Mouse (Mus musculus) limb, embryonic 14.5 days (tissue): ENCODE results near the gene Rbfox3. TPM values are rescaled to one million over a fixed set of nuclear protein-coding genes. Genes with fewer than 3 reads are reported as not detected.

Experiments used
- ATAC-seq: fragments of 200-750 bp; cut with Nextera tagmentation; 2 replicates; pipeline ENCODE4 v1.8.0; 2017; ENCODE audit warnings: low read depth, moderate number of reproducible peaks, moderate TSS enrichment; ENCODE audit not compliant: low FRiP score
- DNase-seq: peaks from one replicate; pipeline ENCODE4 v3.0.0-alpha.2; 2015; ENCODE audit warnings: low spot score
- H3K27ac ChIP-seq: fragments of 300-500 bp; sonication (generic); replicated peaks from 2 replicates; pipeline ENCODE4 v1.5.1; 2014; ENCODE audit warnings: low read depth, mild to moderate bottlenecking, low read length, moderate library complexity, mixed read lengths
- H3K27me3 ChIP-seq: fragments of 300-500 bp; sonication (generic); 2 replicates; pipeline ENCODE4 v1.6.1; 2014; ENCODE audit warnings: low read length, mixed read lengths; ENCODE audit not compliant: control insufficient read depth, insufficient read depth
- H3K36me3 ChIP-seq: fragments of 300-500 bp; sonication (generic); 2 replicates; pipeline ENCODE4 v1.6.1; 2014; ENCODE audit warnings: mild to moderate bottlenecking, low read length, moderate library complexity, mixed read lengths; ENCODE audit not compliant: control insufficient read depth, insufficient read depth
- H3K4me1 ChIP-seq: fragments of 300-500 bp; sonication (generic); 2 replicates; pipeline ENCODE4 v1.6.1; 2014; ENCODE audit warnings: antibody characterized with exemption, low read length, mixed read lengths; ENCODE audit not compliant: control insufficient read depth, insufficient read depth
- H3K4me2 ChIP-seq: fragments of 300-500 bp; sonication (generic); replicated peaks from 2 replicates; pipeline ENCODE4 v1.6.1; 2014; ENCODE audit warnings: low read depth, mild to moderate bottlenecking, low read length, moderate library complexity; ENCODE audit not compliant: severe bottlenecking
- H3K4me3 ChIP-seq: fragments of 300-500 bp; sonication (generic); replicated peaks from 2 replicates; pipeline ENCODE4 v1.5.1; 2014; ENCODE audit warnings: low read length
- H3K9ac ChIP-seq: fragments of 300-500 bp; sonication (generic); 2 replicates; pipeline ENCODE4 v1.6.1; 2014; ENCODE audit warnings: mild to moderate bottlenecking, low read depth, low read length, moderate library complexity; ENCODE audit not compliant: severe bottlenecking
- H3K9me3 ChIP-seq: fragments of 300-500 bp; sonication (generic); 2 replicates; pipeline ENCODE4 v1.6.1; 2016; ENCODE audit warnings: low read length; ENCODE audit not compliant: control insufficient read depth
- POLR2A ChIP-seq: fragments of 200-500 bp; IDR thresholded peaks from 2 replicates; pipeline ENCODE4 v1.8.0; 2012; ENCODE audit warnings: inconsistent platforms, mild to moderate bottlenecking, moderate library complexity, borderline replicate concordance; ENCODE audit not compliant: insufficient read depth, insufficient read length; ENCODE audit errors: extremely low read depth
- WGBS: fragments of 180-500 bp; shearing (Covaris S2); extraction: QIAGEN DNeasy Blood & Tissue Kit; methylation state at CpG from one replicate; pipeline ENCODE4 v1.1.7; 2014; 5-methylcytosine and 5-hydroxymethylcytosine counted together
- polyA plus RNA-seq, 2 experiments: library from polyadenylated mRNA; depleted of rRNA in 1 of 2; stranded (reverse) in 1 of 2; unstranded in 1 of 2; fragments of >200 nt; fragmentation: Nextera tagmentation in 1 of 2; extraction: Ambion mirVana in 1 of 2; gene quantifications; 2 replicates each; pipeline versions ENCODE4 v1.2.1 to v1.2.3; 2012 to 2014

The Rbfox3 gene
- polyA plus RNA-seq, 2 experiments, result 0.43 to 0.44 TPM

- no peak for TF ChIP-seq POLR2A
These were observed 347.5 kb downstream of the Rbfox3 start for GRCm38 (mm10) chr11:118563877-118564276.

DNA sequence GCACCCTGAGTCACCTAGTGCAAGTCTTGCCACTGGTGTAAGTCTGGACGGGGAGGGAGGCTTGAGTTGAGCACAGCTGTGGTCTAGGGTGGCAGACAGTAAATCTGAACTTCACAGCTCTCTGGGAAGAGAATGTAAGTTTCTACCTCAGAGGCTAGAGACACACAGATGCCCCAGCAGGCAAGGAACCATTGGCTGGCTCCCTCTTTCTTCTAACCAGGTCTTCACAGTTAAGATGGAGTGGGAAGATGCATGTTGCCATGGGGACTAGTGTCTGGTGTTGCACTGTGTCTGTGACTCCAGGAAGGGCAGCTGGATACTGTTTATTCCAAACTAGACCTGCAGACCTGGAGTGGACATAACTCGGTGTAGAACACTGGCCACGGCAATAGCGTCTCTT lies 348.6 kb downstream of the Rbfox3 start:
- H3K27me3 ChIP-seq, result peaks cover 13% of the 10 kb centered on the region
- no peak overlapping the region for H3K27ac ChIP-seq
- no peak overlapping the region for H3K9ac ChIP-seq
- TF ChIP-seq POLR2A, result no peak
- H3K36me3 ChIP-seq, result no peaks in the 10 kb centered on the region
- no peaks in the 10 kb centered on the region for H3K9me3 ChIP-seq
- no peaks in the 10 kb centered on the region for H3K4me1 ChIP-seq
- ATAC-seq, result no peak
- no peak overlapping the region for H3K4me2 ChIP-seq
- no peak overlapping the region for H3K4me3 ChIP-seq
- DNase-seq, result no peak
- WGBS, result 77% methylated on average over 4 of the region's 4 CpGs

More at GRCm38 (mm10) chr11:118563877-118564276, 347.5 kb downstream of the Rbfox3 start:
- no peak for ATAC-seq
- Histone ChIP-seq H3K4me3 (no peak overlapping the region), H3K27me3 (peaks cover 24% of the 10 kb centered on the region), H3K9ac (no peak overlapping the region), H3K27ac (no peak overlapping the region), H3K4me1 (no peaks in the 10 kb centered on the region), H3K9me3 (no peaks in the 10 kb centered on the region), H3K4me2 (no peak overlapping the region), H3K36me3 (no peaks in the 10 kb centered on the region)
- 76% methylated on average over 5 of the region's 5 CpGs for WGBS
- DNase-seq, result no peak

- Histone ChIP-seq H3K9me3 (no peaks in the 10 kb centered on the region), H3K9ac (no peak overlapping the region), H3K36me3 (no peaks in the 10 kb centered on the region), H3K4me3 (no peak overlapping the region), H3K27me3 (no peaks in the 10 kb centered on the region), H3K4me2 (no peak overlapping the region), H3K4me1 (no peaks in the 10 kb centered on the region), H3K27ac (no peak overlapping the region)
- no peak for DNase-seq
- no peak for ATAC-seq
- no peak for TF ChIP-seq POLR2A
- WGBS, result 71% methylated on average over 8 of the region's 8 CpGs
These were observed 353.2 kb downstream of the Rbfox3 start for GRCm38 (mm10) chr11:118558193-118558592.

DNA sequence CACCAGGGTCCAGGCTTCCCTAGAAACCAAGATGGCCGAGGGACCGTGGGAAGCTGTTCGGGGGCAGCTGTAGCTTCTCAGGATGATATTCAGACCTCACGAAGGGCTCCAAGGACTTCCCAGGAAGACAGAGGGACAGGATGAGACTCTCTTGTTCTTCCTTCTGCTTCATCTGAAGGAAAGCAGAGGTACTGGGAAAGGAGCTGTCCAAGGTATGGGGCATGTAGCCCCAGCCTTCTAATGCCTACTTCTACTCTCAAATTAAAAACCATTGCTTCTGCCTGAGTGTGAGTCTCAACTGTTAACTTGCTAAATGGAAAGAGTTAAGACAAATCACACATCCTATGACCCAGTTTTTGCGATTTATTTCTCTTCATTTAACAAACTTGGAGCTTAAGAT lies 355.8 kb downstream of the Rbfox3 start:
- DNase-seq, result peak; percentile 57
- TF ChIP-seq POLR2A, result no peak
- no peaks in the 10 kb centered on the region for H3K9me3 ChIP-seq
- no peak overlapping the region for H3K27ac ChIP-seq
- ATAC-seq, result no peak
- H3K4me2 ChIP-seq, result no peak overlapping the region
- H3K27me3 ChIP-seq, result no peaks in the 10 kb centered on the region
- no peaks in the 10 kb centered on the region for H3K4me1 ChIP-seq
- 62% methylated on average over 5 of the region's 5 CpGs for WGBS
- H3K36me3 ChIP-seq, result no peaks in the 10 kb centered on the region
- H3K9ac ChIP-seq, result no peak overlapping the region
- no peak overlapping the region for H3K4me3 ChIP-seq

DNA sequence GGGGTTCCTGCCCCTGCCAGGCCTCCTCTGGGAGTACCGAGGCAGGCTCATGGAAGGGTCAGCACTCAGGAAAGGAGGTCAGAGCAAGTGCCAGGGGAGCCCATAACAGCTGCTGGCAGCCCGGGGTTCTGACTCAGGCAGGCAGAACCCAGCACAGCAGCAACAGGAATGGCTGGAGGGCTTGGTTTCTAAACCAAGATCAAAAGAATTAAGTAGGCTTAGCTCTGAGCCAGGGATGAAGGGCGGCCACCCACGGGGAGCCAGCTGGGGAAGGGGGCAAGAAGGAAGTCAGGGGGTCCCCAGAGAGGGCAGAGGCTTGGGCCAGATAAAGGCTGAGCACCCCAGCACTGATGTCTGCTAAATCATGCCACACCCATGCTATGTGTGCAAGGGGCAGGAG lies 356.9 kb downstream of the Rbfox3 start:
- 10% methylated on average over 4 of the region's 4 CpGs for WGBS
- H3K27me3 ChIP-seq, result no peaks in the 10 kb centered on the region
- H3K4me2 ChIP-seq, result no peak overlapping the region
- H3K9ac ChIP-seq, result no peak overlapping the region
- TF ChIP-seq POLR2A, result no peak
- H3K27ac ChIP-seq, result no peak overlapping the region
- H3K4me3 ChIP-seq, result no peak overlapping the region
- DNase-seq, result no peak
- H3K36me3 ChIP-seq, result no peaks in the 10 kb centered on the region
- H3K9me3 ChIP-seq, result no peaks in the 10 kb centered on the region
- H3K4me1 ChIP-seq, result no peaks in the 10 kb centered on the region
- ATAC-seq, result no peak

GRCm38 (mm10) chr11:118553926-118554325 lies 357.5 kb downstream of the Rbfox3 start:
- H3K9ac ChIP-seq, result no peak overlapping the region
- no peak overlapping the region for H3K27ac ChIP-seq
- no peak for DNase-seq
- no peaks in the 10 kb centered on the region for H3K27me3 ChIP-seq
- no peak for ATAC-seq
- no peak for TF ChIP-seq POLR2A
- H3K4me3 ChIP-seq, result no peak overlapping the region
- no peaks in the 10 kb centered on the region for H3K9me3 ChIP-seq
- WGBS, result 42% methylated on average over 4 of the region's 4 CpGs
- H3K4me1 ChIP-seq, result no peaks in the 10 kb centered on the region
- H3K4me2 ChIP-seq, result no peak overlapping the region
- no peaks in the 10 kb centered on the region for H3K36me3 ChIP-seq
